Mouse (Mus musculus): ENCODE data around the gene Cdh22.

Cdh22 gene

GRCm38 (mm10) chr2:165248967-165249366 is 14.3 kb upstream of the Cdh22 start:
- DNase-seq = no peak

GRCm38 (mm10) chr2:165246349-165246748 is 11.7 kb upstream of the Cdh22 start:
- DNase-seq = no peak

- no peak for DNase-seq
These were observed 8.6 kb upstream of the Cdh22 start for GRCm38 (mm10) chr2:165243122-165243720.

- no peak for DNase-seq
These were observed 7.9 kb upstream of the Cdh22 start for GRCm38 (mm10) chr2:165242575-165242974.

- no peak for DNase-seq
These were observed 7.1 kb upstream of the Cdh22 start for GRCm38 (mm10) chr2:165241786-165242185.

GRCm38 (mm10) chr2:165240371-165240770 is 5.7 kb upstream of the Cdh22 start:
- no peak for DNase-seq

- no peak for DNase-seq
These were observed 5.0 kb upstream of the Cdh22 start for GRCm38 (mm10) chr2:165239533-165240144.

GRCm38 (mm10) chr2:165238416-165239145 is 3.9 kb upstream of the Cdh22 start:
- DNase-seq = no peak

- peak in 1 of 2 experiments; percentile 4 for DNase-seq
These were observed 401 bp downstream of the Cdh22 start for GRCm38 (mm10) chr2:165234291-165234612.

GRCm38 (mm10) chr2:165233491-165234290 is 962 bp downstream of the Cdh22 start:
- DNase-seq = peak; percentile 32 to 67

GRCm38 (mm10) chr2:165229050-165229449 is 5.6 kb downstream of the Cdh22 start:
- DNase-seq = no peak

GRCm38 (mm10) chr2:165223837-165224236 is 10.8 kb downstream of the Cdh22 start:
- DNase-seq = no peak

- no peak for DNase-seq
These were observed 12.7 kb downstream of the Cdh22 start for GRCm38 (mm10) chr2:165221952-165222351.

GRCm38 (mm10) chr2:165220347-165220945 is 14.2 kb downstream of the Cdh22 start:
- no peak for DNase-seq

GRCm38 (mm10) chr2:165218954-165219353 is 15.7 kb downstream of the Cdh22 start:
- DNase-seq = no peak

GRCm38 (mm10) chr2:165217361-165218149 is 17.1 kb downstream of the Cdh22 start:
- DNase-seq = no peak

- DNase-seq = no peak
These were observed 19.3 kb downstream of the Cdh22 start for GRCm38 (mm10) chr2:165215103-165215951.

- DNase-seq = no peak
These were observed 23.1 kb downstream of the Cdh22 start for GRCm38 (mm10) chr2:165211426-165212079.

GRCm38 (mm10) chr2:165210948-165211347 is 23.7 kb downstream of the Cdh22 start:
- DNase-seq = no peak

- DNase-seq = no peak
These were observed 27.0 kb downstream of the Cdh22 start for GRCm38 (mm10) chr2:165207689-165208088.

- DNase-seq = no peak
These were observed 27.6 kb downstream of the Cdh22 start for GRCm38 (mm10) chr2:165207086-165207485.
